Mouse (Mus musculus) regulatory T cell (primary cell): ENCODE results near the gene Ldlrad1.

Experiments used
- in situ Hi-C: fragments of 300-600 bp; cut with MboI, MseI; formaldehyde crosslinking; loops from one replicate; pipeline ENCODE4 v1.15.1; 2025; ENCODE audit warnings: high pct_unique_total_duplicates

Ldlrad1 gene

DNA sequence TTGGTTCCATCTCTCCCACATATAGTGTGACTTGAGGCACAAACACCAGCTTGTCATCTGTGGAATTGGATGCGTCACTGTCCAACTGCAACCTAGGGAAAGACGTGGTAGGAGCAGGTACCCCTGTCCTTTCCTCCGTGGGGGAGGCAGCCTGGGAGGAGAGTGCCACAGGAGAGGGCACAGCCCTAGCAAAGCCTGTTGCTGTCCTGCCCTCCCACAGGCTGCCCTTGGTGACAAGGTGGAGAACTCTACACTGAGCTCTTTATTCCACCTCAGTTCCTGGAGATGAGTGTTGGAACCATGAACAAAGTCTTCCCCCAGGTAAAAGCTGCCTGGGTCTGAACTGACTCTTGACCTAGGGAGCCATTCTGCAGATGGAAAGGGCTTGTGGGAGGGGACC lies at the start of gene Ldlrad1:
Gene Ldlrad1 (plus strand): TSS at position 301 of the 400 bp plus-strand sequence.
- in situ Hi-C loops: no loop called here

DNA sequence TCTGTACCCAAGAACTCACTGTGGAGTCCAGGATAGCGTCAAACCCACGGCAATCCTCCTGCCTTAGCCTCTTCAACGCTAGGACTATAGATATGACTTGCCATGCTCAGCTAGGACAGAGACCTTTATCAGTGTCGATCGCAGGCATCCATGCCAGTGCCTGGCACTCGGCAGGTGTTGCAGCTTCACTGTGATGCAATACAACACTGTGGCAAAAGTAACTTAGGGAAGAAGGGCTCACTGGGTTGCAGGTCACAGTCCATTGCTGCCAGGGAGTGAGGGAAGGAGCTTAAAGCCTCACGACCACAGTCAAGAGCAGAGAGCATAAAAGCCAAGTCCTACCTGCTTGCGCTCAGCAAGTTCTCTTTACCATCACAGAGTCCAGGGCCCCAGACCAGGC lies 48.8 kb upstream of the Ldlrad1 start:
- in situ Hi-C loops: loop anchor here (10.0 kb wide), 1 partner anchor 345 kb away; no protein-coding TSS in a partner anchor

DNA sequence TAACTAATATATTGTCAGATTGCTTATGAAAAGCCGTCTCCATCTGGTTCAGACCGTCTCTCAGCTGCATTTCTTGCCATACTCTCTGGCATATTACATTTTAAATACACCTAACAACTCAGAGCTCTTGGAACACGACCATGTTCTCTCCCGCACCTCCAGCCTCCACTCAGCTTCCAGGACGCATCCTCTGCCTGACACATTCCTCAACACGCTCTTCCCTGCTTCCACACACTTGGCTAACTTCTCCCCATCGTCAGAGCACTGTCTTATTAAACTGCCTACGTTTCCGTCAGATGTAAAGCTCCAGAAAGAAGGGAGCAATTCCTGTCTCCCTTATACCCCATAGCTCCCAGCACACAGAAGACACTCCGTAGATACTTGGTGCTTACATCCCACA lies 45.6 kb upstream of the Ldlrad1 start:
- in situ Hi-C loops: loop anchor here (10.0 kb wide), 1 partner anchor 349 kb away; no protein-coding TSS in a partner anchor

DNA sequence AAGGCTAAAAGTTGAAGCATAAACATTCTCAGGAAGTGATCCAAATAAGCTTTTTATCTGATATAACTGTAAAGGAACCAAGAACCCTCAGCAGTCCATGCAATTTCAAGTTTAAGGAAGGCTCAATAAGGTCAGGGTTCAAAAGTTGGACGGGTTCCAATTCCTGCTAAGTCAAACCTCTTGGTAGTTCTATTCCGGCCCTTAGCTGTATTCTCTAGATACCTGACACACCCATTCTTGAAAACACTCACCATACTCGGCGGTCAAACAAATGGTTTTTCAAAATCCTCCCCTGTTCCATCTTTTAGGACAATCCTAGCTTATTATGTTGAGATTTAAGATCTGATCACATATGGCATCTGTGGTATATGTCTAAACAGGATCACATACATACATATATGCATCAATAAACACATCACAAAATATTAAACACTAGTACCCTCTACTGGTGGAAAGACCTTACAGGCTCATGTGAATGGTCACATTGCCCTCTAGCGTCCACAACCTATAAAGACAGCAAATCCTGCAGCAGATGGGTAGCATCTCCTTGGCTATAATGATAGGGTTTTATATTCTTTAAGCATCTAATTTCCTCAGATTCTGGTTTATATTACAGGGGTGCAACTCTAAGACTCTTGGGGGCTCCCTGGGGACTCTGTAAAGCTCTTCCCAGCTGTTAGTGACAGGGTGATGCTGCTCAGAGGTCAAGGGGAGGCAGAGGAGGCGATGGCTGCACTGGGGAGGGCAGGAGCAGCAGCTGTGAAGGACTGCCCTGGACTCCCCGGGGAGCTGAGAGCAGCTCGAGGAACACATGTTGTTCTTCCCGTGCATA lies 45.0 kb upstream of the Ldlrad1 start:
- in situ Hi-C loops: loop anchor here (10.0 kb wide), 1 partner anchor 349 kb away; no protein-coding TSS in a partner anchor

DNA sequence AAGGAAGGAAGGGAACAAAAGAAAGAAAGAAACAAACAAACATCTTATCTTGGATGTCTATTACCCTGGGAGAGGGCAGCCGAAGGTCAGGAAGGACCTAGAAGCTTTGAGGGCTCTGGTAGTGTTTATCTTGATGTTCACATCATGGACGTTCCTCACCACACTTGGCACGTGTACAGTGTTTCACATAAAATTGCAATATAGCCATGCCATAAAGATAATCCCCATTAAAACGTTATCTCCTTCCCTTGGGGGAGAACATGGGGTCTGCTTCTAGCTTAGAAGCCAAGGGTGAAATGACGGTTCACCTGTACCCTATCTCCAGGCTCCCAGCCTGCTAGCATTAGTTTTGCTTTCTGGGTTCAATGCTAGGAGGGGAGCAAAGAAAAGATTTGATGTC lies 42.3 kb upstream of the Ldlrad1 start:
- in situ Hi-C loops: loop anchor here (10.0 kb wide), 1 partner anchor 352 kb away; no protein-coding TSS in a partner anchor

DNA sequence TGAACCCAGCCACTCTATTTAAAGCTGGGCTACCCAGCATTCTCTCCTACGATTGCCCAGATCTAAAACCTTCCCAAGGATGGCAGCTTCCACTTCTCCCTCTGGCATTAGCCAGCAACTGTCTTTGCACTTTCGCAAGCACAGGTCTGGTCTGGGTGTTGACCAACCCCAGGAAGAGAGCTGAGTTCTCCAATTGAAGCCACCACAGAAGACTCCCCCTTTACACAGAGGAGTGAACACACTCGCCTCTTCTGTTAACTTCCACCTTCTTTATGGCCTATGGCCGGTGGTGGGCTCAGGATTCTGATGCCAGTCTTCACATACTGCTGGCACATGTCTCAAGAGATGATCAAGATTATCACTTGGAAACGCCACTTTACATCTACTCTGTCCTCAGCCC lies 41.2 kb upstream of the Ldlrad1 start:
- in situ Hi-C loops: loop anchor here (10.0 kb wide), 1 partner anchor 353 kb away; no protein-coding TSS in a partner anchor

DNA sequence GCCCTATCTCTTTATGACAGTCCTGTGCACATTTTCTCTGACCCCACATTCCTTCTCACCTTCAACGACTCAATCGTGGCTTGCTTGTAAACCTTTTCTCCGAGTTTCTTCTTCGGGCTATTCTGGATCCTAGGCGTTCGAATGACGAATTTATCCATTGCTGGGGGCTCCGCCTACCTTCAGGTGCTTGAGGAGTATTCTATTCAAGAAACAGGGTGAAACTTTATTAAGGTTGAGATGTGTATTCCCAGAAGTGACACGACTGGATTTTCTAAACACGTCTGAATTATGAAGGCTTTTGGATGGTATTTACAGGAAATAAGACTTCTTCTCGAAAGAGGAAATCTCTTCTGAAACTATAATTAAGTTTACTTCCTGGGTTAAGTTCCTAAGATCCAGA lies 31.5 kb upstream of the Ldlrad1 start:
- in situ Hi-C loops: no loop called here

DNA sequence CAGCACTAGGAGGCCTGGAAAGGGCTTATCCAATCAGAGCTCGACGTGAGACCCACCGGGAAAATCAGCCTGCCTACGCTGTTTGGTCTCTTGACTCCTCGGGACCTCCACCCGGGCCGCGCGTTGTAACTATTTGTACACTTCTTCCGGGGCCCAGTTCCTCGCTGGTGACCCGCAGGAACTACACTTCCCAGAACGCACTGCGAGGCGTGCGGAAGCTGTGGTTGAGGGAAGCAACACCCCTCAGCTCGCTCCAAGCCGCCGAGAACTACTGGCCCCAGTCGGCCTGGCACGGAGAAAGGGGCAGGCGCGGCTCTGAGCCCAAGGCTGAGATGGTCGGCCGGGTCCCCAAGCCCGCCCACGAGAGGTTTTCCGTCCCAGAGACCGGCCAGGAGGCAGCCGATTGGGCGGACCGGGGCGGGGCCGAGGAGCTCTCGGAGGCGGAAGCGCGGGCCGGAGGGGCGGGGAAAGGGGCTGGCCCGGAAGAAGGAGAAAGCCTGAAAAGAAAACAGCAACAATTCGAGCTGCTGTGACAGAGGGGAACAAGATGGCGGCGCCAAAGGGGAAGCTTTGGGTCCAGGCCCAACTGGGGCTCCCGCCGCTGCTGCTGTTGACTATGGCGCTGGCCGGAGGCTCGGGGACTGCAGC lies 30.7 kb upstream of the Ldlrad1 start, which contains the start of gene Tmem59:
Gene Tmem59 (plus strand): TSS at position 218 of the 648 bp plus-strand sequence.
- in situ Hi-C loops: no loop called here

DNA sequence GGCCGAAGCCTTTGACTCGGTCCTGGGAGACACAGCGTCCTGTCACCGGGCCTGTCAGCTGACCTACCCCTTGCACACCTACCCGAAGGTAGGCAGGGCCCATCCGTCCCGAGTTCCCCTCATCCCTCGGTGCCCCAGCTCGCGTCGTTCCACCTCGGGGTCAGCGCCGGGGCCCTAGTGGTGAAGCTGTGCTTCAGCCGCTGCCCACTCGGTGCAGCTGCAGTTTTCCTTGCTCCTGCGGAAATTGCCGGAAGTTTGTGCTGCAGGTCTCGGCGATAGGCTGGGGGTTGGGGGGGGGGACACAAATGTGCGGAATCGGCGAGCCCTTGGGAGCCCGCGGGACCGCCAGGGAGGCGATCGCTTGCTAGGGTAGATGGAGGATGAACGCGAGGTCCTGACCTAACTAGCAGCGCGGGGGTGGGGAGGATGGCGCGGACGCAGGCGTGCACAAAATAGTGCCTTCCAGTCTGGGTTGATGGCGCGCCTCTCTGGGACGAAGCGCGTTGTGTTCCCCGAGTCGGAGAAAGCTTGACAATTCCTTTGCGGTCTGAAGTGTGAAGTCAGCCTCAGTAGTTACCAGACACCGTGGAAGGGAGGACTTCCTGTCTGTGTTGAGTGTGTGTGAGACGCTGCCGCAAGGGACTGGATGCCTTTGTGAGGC lies 30.0 kb upstream of the Ldlrad1 start, which contains the start of gene Tceanc2:
Gene Tceanc2 (minus strand): TSS at position 287 of the 661 bp plus-strand sequence.
- in situ Hi-C loops: no loop called here

DNA sequence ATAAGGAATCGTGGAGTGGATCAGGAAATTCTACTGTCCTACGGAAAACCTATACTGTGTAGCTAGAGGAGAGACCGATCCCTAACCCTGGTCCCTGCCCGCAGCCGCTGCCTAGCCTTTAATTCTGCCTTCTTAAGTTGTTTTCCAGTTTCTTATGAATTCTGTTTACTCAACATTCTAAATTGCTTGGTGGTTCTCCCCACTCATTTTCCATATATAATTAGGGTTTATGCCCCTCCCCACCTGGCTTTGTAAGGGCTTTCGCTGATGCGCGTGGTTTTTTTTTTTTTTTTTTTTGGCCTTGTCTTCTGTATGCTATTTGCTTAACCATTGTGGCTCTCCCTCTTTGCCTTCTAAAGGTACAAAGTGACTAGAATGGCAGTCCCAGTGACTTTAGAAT lies 29.4 kb upstream of the Ldlrad1 start:
- in situ Hi-C loops: no loop called here

DNA sequence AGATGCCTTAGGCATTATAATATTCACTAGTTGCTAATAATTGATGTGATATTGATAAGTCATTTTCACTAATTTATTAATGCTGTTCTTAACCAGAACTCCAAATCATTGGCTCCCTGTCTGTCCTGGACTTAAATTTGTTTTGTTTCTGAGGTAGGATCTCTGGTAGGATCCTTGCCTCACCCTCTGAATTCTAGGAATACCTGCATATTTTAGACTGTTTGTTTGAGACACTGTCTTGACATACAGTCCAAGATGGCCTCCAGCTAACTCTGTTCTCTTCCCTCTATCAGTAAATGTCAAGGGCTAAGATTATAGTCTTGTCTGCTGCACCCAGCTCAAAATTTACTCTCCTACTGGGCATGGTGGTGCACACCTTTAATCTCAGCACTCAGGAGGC lies 28.2 kb upstream of the Ldlrad1 start:
- in situ Hi-C loops: no loop called here

DNA sequence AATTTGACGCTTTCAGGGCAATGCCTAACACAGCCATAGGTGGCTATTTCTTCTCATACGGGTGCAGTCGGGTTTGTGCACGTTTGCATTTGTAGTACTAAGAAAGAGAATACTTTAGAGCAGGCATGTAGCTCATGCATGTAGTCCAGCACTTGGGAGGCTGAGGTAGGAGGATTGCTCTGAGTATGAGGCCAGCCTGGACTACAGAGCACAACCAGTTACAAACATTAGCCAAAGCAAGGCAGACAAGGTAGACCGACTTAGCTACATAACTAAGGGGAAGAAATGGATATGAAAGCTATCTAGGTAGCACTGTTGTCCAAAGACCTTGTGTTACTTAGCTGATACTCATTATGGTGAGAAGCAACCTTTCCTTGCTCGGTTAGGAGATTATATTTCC lies 27.1 kb upstream of the Ldlrad1 start:
- in situ Hi-C loops: no loop called here

DNA sequence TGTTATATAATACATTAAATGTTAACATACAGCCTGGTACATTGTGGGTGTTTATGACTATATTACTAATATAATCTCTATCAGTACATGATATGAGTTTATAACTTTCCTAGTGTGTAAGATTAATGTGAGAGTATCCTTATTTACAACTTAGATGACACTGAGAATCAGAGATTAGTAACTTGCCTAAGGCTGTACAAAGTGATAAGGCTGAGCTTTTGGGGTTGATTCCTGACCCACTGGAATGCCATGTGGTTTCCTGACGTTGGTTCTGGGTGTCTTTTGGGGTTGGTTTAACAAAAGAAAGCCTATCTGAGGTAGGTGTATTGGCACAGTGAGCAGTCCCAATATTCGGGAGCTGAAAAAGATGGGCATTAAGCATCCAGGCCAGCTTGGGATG lies 26.2 kb upstream of the Ldlrad1 start:
- in situ Hi-C loops: no loop called here

DNA sequence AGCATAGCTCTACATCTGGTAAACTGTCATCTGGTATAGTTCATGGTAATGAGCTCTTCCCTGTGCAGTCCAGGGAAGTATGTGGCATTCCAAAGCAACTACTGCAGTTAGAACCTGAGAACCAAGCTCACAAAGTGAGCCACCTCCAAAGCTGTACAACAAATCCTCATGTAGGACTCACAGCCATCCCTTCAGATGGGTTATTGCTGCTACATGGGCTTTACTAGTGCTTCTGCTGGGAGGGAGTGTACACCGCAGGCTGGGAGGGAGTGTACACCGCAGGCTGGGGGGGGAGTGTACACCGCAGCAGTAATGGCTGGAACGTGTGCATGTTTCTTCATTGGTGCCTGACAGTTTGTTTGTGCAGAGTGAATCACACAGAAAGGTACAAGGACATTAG lies 25.8 kb upstream of the Ldlrad1 start:
- in situ Hi-C loops: no loop called here

DNA sequence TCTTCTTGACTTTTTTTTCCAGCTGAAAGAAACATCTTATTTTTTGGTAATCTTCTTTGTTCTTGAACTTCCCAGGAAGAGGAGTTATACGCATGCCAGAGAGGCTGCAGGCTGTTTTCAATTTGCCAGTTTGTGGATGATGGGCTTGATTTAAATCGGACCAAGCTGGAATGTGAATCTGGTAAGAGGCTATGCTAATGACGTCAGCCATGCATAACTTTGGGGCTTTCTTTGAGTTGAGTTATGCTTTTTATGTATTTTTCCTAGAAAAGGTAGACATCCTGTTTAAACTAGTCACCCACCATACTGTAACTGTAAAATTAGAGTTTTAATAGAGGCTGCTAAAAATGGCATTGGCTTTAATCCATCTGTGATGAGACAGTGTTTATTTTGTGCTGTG lies 23.3 kb upstream of the Ldlrad1 start:
- in situ Hi-C loops: no loop called here

DNA sequence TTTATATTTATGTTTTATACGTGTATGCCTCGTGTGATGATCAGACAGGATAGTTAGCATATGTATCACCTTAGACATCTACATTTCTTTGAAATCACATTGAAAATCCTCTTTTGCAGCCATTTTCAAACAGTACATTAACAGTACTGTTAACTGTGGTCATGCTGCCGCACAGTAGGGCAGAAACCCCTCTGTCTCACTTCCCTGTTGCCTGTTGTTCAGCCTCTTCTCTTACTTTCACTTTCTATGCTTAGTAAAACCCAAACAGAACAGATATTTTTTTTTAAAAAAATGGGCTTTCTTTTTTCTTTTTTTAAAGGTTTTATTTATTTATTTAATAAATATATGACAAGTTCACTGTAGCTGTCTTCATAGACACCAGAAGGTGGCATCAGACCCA lies 15.1 kb upstream of the Ldlrad1 start:
- in situ Hi-C loops: no loop called here

DNA sequence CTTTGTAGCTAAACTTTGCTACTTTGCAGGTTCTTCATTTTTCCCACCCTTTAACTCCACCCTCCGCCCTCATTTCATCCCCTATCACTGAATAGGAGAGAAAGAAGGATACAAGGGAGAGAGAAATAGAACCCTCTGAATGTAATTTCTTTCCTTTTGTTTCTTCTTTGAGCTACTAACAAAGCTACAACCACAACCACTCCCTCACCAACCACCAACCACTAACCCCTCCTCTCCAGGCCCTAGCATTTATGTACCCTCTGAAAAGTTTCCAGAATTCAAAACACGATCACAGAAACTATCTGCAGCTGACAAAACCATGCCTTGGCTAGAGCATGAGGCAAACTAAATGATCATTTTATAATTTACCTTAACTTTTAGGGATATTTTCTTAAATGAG lies 12.5 kb upstream of the Ldlrad1 start:
- in situ Hi-C loops: no loop called here

DNA sequence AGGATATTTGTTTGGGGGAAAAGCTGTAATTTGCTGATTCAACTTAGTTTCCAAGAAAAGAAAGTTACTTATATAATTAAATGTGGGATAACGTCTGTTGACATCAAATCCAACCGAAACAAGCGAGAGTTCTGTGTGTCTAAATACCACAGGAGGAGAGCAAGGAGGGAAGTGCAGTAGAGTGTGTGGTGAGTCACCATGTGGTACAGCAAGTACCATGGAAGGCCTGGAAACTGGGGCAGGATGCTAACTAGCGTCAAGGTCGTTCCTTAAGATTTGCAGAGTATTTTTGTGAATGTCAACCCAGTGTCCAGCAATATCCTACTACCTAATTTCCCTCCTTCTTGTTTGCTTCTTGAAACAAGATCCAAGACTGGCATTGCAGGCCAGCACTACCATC lies 10.9 kb upstream of the Ldlrad1 start:
- in situ Hi-C loops: no loop called here

DNA sequence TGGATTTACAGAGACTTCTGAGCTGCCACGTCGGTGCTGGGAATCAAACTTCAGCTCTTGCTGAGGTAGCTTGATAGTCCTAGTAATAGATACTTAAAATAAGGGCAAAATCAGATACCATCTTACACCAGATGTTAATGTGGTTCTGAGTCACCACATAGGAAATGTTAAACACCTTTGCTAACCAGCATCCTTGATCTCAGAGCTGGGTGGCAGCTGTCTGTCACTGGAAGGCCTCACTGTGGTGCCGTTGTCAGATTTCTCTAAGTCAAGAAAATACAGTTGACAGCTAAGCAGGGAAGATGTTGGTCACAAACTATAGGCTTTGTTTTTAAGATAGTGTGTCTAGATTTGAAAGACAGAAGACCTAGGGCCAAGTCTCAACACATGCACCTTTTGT lies 7.2 kb upstream of the Ldlrad1 start:
- in situ Hi-C loops: no loop called here

DNA sequence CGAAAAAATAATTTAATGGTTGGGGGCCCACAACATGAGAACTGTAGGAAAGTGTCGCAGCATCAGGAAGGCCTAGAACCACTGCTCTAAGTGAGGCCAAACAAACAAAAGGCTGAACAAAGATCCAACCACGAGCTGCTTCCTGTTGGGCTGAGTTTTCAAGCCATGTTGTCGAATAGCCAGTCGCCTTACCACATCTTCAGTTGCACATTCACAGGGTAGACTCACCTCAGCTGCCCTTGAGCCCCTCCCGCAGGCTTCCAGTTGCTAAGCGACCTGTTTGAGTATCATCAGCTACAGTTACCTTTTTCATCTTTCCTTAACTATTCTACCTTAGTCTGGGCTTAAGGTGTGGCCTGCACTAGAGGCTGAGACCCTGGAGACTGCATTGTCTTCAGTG lies 6.0 kb upstream of the Ldlrad1 start:
- in situ Hi-C loops: no loop called here

DNA sequence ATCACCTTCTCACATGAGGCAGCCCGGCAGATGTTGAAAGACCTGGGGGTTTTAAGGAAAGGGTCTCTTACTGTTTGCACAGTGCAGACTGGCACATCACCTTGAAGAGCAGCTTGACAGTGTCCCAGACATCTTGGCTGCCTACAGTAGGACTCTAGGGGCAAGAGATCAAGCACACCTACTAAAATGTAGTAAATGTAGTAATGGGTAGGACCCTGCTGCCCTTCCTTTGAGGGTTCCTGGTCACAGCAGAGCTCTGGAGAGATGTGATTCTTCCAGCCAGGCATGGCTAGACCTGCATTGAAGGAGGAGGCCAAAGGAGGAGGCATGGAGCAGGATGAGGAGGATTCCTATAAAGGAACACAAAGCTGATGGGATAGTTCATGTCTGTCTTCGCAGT lies 2.0 kb upstream of the Ldlrad1 start:
- in situ Hi-C loops: no loop called here

DNA sequence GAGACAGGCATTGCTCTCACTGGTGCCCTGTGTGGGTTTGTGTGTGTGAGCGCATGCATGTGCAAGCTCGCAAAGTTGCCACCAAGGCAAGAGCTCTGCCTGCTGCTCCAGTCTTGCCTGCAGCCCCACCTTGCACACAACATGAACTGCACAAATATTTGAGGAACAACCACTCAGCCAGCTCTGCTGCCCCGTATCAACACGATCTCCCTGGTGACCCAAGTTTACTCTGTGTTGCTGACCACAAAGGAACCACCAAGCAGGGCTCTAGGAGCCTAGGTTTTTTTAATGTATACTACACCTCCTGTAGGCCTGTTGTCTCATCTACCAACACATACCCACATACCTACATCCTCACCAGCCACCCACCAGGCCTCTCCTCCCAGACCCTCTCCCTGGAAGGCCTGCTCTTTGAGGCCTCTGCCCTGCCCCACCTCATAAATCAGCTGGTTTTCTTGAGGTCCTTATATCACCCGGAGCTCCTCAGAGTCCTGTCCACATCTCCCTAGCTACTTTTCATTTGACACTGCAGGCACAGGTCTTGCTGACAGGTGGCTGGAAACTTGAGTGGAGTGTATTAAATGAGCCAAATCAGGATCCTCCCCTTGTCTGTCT lies 1.6 kb downstream of the Ldlrad1 start:
- in situ Hi-C loops: no loop called here
